Mouse (Mus musculus): ENCODE measurements around the gene Cyp46a1. TPM values are rescaled to one million over a fixed set of nuclear protein-coding genes. Genes with fewer than 3 reads are reported as not detected.

Cyp46a1 gene
- polyA plus RNA-seq, 1 experiment from 2014 or later: 6.3 TPM

GRCm38 (mm10) chr12:108303778-108304365, 30.3 kb upstream of the Cyp46a1 start:
- no peaks in the 10 kb centered on the region for H3K36me3 ChIP-seq
- no peaks in the 10 kb centered on the region for H3K9me3 ChIP-seq
- WGBS: 44% methylated on average over 6 of the region's 6 CpGs
- H3K4me3 ChIP-seq: no peak overlapping the region
- ATAC-seq (ENCODE audit: insufficient number of reproducible peaks, low FRiP score, low TSS enrichment, low read depth): no peak
- H3K9ac ChIP-seq: no peak overlapping the region
- no peak overlapping the region for H3K4me2 ChIP-seq
- H3K27ac ChIP-seq: no peak overlapping the region
- peaks cover 49% of the 10 kb centered on the region for H3K27me3 ChIP-seq
- H3K4me1 ChIP-seq: peaks cover 32% of the 10 kb centered on the region

- Histone ChIP-seq H3K4me2 (no peak overlapping the region), H3K27me3 (peaks cover 49% of the 10 kb centered on the region), H3K4me1 (peaks cover 38% of the 10 kb centered on the region), H3K9me3 (no peaks in the 10 kb centered on the region), H3K36me3 (no peaks in the 10 kb centered on the region), H3K4me3 (no peak overlapping the region), H3K9ac (no peak overlapping the region), H3K27ac (no peak overlapping the region)
- WGBS: 76% methylated on average over 8 of the region's 8 CpGs
- no peak for ATAC-seq (ENCODE audit: insufficient number of reproducible peaks, low FRiP score, low TSS enrichment, low read depth)
These were observed 29.0 kb upstream of the Cyp46a1 start for GRCm38 (mm10) chr12:108305172-108305571.

DNA sequence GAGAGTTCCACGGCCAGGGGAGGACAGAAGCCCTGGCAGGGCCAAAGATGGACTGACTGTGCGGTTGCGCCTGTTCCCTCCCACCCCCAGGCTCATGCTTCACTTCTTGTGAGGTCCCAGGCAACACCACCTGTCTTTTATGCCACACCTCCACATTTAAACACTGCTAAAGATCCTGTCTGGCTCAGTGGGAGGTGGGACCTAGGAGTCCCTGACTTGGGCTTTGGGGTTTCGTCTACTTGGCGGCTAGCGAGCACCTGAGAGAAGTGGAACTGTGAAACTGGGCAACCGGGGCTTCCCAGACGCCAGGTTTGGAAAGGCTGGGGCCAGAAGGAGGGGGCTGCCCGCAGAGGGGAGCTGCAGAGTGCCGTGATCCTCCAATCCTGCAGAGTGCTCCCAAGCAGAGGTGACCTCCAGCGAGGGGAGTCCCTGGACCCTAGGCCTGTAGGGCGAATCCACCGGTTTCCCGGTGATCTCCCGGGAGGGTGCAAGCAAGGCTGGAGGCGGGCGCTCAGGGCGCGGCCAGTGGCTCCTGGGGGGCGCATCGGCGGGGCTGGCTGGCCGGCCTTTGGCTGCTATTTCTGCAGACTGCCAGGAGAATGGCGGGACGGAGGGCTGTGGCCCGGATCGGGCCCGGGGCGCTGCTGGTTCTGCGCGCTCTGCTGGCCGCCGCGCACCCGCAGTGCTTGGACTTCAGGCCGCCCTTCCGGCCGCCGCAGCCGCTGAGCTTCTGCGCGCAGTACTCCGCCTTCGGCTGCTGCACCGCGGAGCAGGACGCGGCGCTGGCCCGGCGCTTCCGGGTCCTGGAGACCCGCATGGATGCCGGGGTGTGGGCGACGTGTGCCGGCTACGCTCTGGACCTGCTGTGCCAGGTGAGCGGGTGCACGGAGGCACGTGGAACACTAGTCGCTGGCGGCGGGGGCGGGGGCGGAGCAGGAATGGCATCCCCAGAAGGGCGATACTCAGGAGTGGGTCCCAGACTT, 28.1 kb upstream of the Cyp46a1 start, which contains the start of gene Hhipl1:
Gene Hhipl1, plus strand, starts transcription at position 459 of the 983 bp plus-strand sequence.
- Histone ChIP-seq H3K9me3 (no peaks in the 10 kb centered on the region), H3K4me1 (peaks cover 36% of the 10 kb centered on the region), H3K27ac (no peak within 1 kb of the TSS), H3K4me2 (peak within 1 kb of the TSS; percentile 95), H3K9ac (peak within 1 kb of the TSS; percentile 53), H3K27me3 (peaks cover 49% of the 10 kb centered on the region), H3K36me3 (no peaks in the 10 kb centered on the region), H3K4me3 (peak within 1 kb of the TSS; percentile 56)
- 0 out of 2 replicates have a peak, but pooled peaks have one; percentile 33 for ATAC-seq (ENCODE audit: insufficient number of reproducible peaks, low FRiP score, low TSS enrichment, low read depth)
- 2% methylated on average over 66 of the region's 67 CpGs for WGBS

DNA sequence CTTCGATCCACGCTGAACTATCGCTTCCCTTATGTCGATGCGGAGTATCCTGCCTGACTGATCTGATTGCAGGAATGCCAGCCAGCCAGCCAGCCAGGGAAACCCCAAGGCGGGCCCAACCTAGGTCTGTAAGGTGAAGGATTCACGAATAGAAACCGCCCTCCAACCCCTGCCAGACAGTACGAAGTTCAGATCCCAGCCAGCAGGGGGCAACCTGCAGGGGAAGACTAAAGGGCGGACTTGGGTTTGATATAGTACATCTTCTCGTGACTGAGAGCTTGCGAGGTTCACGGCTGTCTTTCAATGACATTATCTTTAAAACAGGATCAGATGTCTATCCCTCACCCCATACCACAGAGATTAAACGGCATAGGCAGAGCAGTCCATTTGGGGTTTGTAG, 26.6 kb upstream of the Cyp46a1 start:
- no peaks in the 10 kb centered on the region for H3K9me3 ChIP-seq
- H3K9ac ChIP-seq: no peak overlapping the region
- no peaks in the 10 kb centered on the region for H3K36me3 ChIP-seq
- no peak overlapping the region for H3K4me3 ChIP-seq
- ATAC-seq (ENCODE audit: insufficient number of reproducible peaks, low FRiP score, low TSS enrichment, low read depth): no peak
- H3K4me1 ChIP-seq: peaks cover 31% of the 10 kb centered on the region
- H3K4me2 ChIP-seq: peak overlapping the region; percentile 14; the same call in 1 of the 2 replicates
- peaks cover 47% of the 10 kb centered on the region for H3K27me3 ChIP-seq
- no peak overlapping the region for H3K27ac ChIP-seq
- 21% methylated on average over 14 of the region's 14 CpGs for WGBS

DNA sequence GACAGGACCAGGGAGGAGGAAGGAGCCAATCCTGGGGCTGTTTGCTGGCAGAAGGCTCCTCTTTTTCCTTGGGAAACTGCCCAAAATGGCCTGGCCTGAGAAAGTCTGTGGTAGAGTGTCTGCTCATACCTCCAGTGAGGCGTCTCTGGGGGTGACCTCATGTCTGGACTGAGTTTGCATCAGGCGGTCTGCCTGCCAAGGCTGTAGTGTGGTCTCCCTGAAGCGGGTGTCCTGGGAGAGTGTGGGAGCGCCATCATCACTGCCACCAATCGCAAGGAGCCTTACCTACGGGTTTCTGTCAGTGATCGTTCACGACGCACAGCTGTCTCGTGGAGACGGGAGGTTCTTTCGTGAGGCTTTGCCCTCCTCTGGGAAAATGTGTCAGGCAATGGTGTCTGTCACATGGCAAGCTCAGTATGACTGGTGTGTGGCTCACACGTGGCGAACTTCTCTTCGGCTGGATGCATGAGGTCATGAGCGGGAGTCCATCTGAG, 25.8 kb upstream of the Cyp46a1 start:
- peak; percentile 32; the same call in 1 of the 2 replicates for ATAC-seq (ENCODE audit: insufficient number of reproducible peaks, low FRiP score, low TSS enrichment, low read depth)
- Histone ChIP-seq H3K27ac (no peak overlapping the region), H3K4me1 (peaks cover 31% of the 10 kb centered on the region), H3K27me3 (peaks cover 45% of the 10 kb centered on the region), H3K9ac (no peak overlapping the region), H3K4me2 (no peak overlapping the region), H3K9me3 (no peaks in the 10 kb centered on the region), H3K36me3 (no peaks in the 10 kb centered on the region), H3K4me3 (no peak overlapping the region)
- WGBS: 70% methylated on average over 16 of the region's 16 CpGs

GRCm38 (mm10) chr12:108309116-108309794, 24.9 kb upstream of the Cyp46a1 start:
- no peak overlapping the region for H3K4me3 ChIP-seq
- no peak for ATAC-seq (ENCODE audit: insufficient number of reproducible peaks, low FRiP score, low TSS enrichment, low read depth)
- H3K27me3 ChIP-seq: peaks cover 40% of the 10 kb centered on the region

DNA sequence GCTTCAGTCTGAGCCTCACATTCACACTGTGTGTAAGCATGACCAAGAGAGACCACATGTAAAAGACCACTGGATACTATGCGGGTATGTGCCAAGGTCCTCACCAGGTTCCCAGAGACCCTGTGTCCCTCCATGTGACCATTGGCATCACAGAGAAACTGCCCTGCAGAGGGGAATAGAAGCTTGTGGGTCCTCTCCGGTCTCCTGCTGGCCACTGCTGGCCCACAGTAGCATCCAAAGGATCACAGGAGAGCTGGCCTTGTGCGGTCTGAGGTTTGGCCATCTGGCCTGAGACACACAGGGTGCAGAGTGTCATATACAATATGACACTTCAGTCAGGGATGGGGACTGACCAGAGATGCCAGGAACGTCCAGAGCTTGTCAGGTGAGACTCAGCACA, 24.1 kb upstream of the Cyp46a1 start:
- peaks cover 31% of the 10 kb centered on the region for H3K4me1 ChIP-seq
- H3K36me3 ChIP-seq: no peaks in the 10 kb centered on the region
- no peak overlapping the region for H3K9ac ChIP-seq
- no peak overlapping the region for H3K4me3 ChIP-seq
- H3K4me2 ChIP-seq: no peak overlapping the region
- H3K9me3 ChIP-seq: no peaks in the 10 kb centered on the region
- 87% methylated on average over 4 of the region's 4 CpGs for WGBS
- peaks cover 33% of the 10 kb centered on the region for H3K27me3 ChIP-seq
- H3K27ac ChIP-seq: no peak overlapping the region
- ATAC-seq (ENCODE audit: insufficient number of reproducible peaks, low FRiP score, low TSS enrichment, low read depth): no peak

More at GRCm38 (mm10) chr12:108309116-108309794, 24.9 kb upstream of the Cyp46a1 start:
- WGBS: 47% methylated on average over 8 of the region's 8 CpGs
- H3K9ac ChIP-seq: no peak overlapping the region
- H3K4me2 ChIP-seq: no peak overlapping the region
- no peak overlapping the region for H3K27ac ChIP-seq
- no peaks in the 10 kb centered on the region for H3K9me3 ChIP-seq
- H3K4me1 ChIP-seq: peaks cover 31% of the 10 kb centered on the region
- H3K36me3 ChIP-seq: no peaks in the 10 kb centered on the region

DNA sequence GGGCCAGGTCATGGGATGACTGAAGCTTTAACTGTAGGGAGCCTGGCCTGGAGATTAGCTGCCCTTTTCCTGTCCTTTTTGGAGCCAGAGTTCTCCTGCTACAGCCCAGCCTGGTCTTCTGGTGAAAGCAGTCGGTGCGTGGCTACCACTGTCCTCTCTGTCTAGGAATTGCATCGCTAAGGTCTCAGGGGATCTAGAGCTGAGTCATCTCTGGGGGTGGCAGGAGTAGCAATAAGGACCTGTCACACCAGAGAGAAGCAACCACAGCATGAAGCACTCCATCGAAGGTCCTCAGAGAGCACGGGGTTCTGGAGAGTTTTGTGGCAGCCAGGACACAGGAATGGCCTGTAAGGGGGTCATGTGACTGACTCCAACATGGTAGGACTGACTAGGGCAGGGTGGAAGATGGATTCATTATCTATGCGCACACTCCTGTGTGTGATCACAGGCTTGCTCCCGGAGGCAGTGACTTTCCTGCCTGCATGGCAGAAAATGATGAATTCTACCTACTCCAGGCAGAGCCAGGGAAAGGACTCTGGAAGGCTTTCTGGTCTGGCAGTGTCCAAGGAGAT, 23.6 kb upstream of the Cyp46a1 start:
- Histone ChIP-seq H3K27me3 (peaks cover 28% of the 10 kb centered on the region), H3K4me1 (peaks cover 31% of the 10 kb centered on the region), H3K9me3 (no peaks in the 10 kb centered on the region), H3K9ac (no peak overlapping the region), H3K4me2 (no peak overlapping the region), H3K4me3 (no peak overlapping the region), H3K36me3 (no peaks in the 10 kb centered on the region), H3K27ac (no peak overlapping the region)
- 80% methylated on average over 7 of the region's 7 CpGs for WGBS
- no peak for ATAC-seq (ENCODE audit: insufficient number of reproducible peaks, low FRiP score, low TSS enrichment, low read depth)

DNA sequence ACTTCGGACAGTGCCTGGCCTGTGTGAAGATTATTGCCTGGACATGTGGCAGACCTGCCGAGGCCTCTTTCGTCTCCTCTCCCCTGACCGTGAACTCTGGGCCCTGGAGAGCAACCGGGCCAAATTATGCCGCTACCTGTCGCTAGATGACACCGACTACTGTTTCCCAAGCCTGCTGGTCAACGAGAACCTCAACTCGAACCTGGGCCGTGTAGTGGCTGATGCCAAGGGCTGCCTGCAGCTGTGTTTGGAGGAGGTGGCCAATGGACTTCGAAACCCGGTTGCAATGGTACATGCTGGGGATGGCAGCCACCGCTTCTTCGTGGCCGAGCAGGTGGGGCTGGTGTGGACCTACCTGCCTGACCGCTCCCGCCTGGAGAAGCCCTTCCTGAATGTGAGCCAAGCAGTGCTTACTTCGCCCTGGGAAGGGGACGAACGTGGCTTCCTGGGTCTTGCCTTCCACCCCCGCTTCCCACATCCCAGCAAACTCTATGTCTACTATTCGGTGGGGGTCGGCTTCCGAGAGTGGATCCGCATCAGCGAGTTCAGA, 22.4 kb upstream of the Cyp46a1 start:
- WGBS: 89% methylated on average over 27 of the region's 27 CpGs
- H3K27me3 ChIP-seq: peaks cover 29% of the 10 kb centered on the region

DNA sequence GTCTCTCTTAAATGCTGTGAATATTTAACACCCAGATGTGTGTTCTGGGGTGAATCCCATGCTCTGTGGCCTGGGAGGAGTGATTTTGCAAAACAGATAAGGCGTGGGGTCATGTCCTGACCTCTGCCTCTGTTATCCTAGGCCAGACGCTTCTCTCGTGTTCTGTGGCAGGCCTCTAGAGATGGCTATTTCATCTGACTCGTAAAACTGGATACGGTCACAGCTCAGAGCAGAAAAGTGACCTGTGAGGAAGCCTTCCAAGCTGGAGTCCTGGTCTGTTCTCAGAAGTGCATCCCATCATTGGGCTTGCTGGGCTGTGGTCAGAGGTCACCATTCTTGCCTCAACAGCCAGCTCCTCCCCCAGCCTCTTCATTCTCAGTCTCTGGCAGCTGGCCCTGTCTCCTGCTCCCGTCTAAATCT, 21.7 kb upstream of the Cyp46a1 start:
- WGBS: 39% methylated on average over 6 of the region's 6 CpGs
- no peak for ATAC-seq (ENCODE audit: insufficient number of reproducible peaks, low FRiP score, low TSS enrichment, low read depth)
- Histone ChIP-seq H3K4me2 (no peak overlapping the region), H3K4me1 (peaks cover 18% of the 10 kb centered on the region), H3K27me3 (peaks cover 30% of the 10 kb centered on the region), H3K9me3 (no peaks in the 10 kb centered on the region), H3K36me3 (no peaks in the 10 kb centered on the region), H3K4me3 (no peak overlapping the region), H3K27ac (no peak overlapping the region), H3K9ac (no peak overlapping the region)

More for the DNA sequence above, 22.4 kb upstream of the Cyp46a1 start:
- Histone ChIP-seq H3K4me2 (no peak overlapping the region), H3K27ac (no peak overlapping the region), H3K4me1 (peaks cover 19% of the 10 kb centered on the region), H3K9ac (no peak overlapping the region), H3K36me3 (no peaks in the 10 kb centered on the region), H3K4me3 (no peak overlapping the region), H3K9me3 (no peaks in the 10 kb centered on the region)
- ATAC-seq (ENCODE audit: insufficient number of reproducible peaks, low FRiP score, low TSS enrichment, low read depth): no peak

DNA sequence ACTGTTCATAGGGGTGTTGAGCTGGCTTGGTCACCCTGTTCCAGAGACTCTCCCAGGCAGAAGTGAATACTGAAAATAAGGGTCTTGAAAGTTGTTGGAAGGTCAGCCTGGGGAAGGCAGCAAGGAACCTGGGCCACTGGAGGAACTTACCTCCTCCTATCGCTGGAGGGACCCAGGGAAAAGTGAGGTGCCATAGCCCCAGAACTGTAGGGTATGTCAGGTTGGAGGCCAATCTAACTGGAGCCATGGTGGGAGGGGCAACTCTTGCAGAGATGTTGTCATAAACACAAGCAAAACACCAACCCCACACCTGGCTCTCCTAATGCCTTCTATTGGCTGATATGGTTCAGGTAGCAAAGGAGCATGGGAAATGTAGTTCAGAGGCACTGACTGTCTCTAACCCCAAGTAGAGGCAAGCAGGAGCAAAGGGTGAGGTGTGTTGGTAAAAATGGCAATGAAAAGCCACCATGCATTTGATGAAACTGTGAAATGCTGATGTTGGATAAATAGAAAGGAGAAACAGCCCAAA, 20.9 kb upstream of the Cyp46a1 start:
- Histone ChIP-seq H3K36me3 (no peaks in the 10 kb centered on the region), H3K27ac (no peak overlapping the region), H3K4me1 (peaks cover 16% of the 10 kb centered on the region), H3K4me3 (no peak overlapping the region), H3K9me3 (no peaks in the 10 kb centered on the region), H3K9ac (no peak overlapping the region), H3K27me3 (peaks cover 30% of the 10 kb centered on the region), H3K4me2 (no peak overlapping the region)
- WGBS: 85% methylated on average over 1 of the region's 1 CpGs
- ATAC-seq (ENCODE audit: insufficient number of reproducible peaks, low FRiP score, low TSS enrichment, low read depth): no peak

All from limb, embryonic 15.5 days (tissue).